Mouse (Mus musculus): ENCODE results near the gene Olfr1162.
"Not testable (repeated sequence)": the region's sequence is repeated elsewhere in the genome, so short reads cannot be mapped to it uniquely, and the experiment has no call there.

The Olfr1162 gene

DNA sequence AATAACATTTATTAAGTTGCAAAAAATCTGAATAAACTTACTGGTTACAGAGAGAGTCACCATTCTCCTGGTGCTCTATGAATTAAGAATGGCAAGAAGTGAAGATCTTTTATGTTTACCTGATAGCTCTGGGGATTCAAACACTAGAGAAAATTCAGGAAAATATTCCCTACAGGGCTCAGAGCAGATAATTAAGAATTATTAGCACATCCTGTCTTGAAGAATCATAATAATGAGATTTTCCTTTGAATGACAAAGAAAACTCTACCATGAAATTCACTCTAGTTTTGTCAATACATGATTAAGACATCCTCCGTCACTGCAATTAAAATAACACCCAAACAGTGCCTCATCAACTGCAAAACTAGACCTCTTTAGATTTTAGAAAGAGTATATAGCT lies at the start of gene Olfr1162:
Olfr1162 (minus strand) TSS at position 101 of the 400 bp plus-strand sequence.
- DNase-seq (ENCODE audit: extremely low spot score, low spot score), result no peak

DNA sequence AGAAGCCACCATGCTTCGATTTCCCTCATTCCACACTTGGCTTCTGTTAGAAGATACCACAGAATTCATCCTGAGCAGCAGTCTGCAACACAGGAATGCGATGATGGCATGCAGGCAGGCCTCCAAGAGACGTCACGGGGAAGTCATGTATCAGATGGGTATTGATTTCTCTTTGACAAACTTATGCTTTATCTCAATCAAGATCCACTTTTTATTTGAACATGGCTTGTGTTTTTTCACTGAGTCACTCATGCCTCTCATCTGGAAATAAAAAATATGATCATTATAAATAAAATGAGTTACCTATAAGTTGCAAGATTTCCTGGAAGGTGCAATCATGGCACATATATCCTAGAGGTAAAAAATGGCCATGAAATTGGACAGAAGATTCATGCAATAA lies 42.9 kb upstream of the Olfr1162 start, which contains the start of gene Olfr1164:
Olfr1164 (minus strand) TSS at position 101 of the 400 bp plus-strand sequence.
- no peak for DNase-seq (ENCODE audit: extremely low spot score, low spot score)

DNA sequence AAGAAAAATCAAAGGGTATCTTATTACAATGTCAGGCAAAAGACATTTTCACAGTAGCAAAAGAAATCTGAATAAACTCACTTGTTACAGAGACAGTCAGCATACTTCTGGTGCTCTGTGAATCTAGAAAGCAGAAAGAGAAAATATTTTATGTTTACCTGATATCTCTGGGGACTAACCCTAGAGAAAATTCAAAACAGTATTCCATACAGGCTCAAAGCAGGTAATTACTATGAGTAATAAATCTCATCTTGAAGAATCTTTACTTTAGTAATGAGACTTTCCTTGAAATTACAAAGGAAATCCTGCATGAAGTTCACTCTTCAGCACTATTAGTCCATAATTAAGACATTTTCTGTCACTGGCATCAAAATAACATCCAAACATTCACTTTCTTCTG lies 20.8 kb upstream of the Olfr1162 start, which contains the start of gene Olfr1163:
Olfr1163 (minus strand) TSS at position 101 of the 400 bp plus-strand sequence.
- DNase-seq (ENCODE audit: extremely low spot score, low spot score), result no peak

DNA sequence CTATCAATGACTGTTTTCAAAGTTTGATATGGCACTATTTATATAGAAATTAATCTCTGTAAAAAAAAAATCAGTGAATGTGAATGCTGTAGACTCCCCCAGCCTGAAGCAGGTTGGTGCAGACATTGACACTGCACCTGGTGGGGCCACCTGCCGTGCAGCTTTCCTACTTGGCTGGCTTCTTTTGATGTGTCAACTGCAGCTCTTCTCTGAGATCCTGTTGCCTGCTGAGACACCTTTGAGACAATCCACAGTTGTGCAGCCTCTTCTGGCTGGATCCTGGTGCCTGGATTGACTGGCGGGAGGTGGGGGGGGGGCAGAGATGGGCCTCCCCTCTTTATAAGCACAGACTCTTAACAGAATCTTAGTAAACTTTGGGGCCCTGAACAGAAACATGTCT lies 12.7 kb upstream of the Olfr1162 start:
- DNase-seq (ENCODE audit: extremely low spot score, low spot score), result no peak

DNA sequence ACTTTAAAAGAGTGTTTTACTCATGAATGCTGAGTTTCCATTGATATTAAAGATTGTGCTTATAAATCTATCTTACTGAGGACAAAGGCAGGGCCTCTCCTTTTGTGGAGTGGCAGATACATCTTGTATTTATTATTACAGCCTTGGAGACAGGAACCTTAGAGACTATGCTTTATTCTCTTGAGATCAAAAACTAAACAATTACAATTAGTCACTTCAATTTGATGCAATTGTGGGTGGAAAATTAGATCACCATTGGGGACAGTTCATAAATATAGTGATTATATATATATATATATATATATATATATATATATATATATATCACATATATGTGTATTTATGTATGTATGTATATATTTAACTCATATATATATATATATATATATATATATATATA lies 13.3 kb downstream of the Olfr1162 start, which contains the start of gene Olfr73:
Olfr73 (minus strand) TSS at position 101 of the 400 bp plus-strand sequence.
- DNase-seq (ENCODE audit: extremely low spot score, low spot score), result no peak

DNA sequence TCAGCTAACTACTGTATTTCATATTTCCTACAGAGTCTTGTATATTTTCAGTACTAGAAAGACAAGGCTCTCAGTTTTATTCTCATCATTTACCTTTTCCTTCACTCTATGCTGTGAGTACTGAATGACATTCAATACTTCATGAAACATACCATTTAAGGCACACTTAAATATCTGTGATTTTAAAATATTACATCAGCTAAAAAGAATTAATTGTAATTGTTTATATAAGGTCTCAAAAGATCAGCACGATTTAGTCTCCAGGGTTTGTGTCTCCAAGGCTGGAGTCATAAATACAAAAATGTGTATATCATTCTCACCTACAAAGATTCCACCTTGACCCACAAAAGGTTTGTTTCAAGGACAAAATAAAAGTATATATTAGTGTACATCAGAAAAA lies 28.5 kb downstream of the Olfr1162 start, which contains the start of gene Olfr1161:
Olfr1161 (plus strand) TSS at position 301 of the 400 bp plus-strand sequence.
- DNase-seq (ENCODE audit: extremely low spot score, low spot score), result not testable (repeated sequence)

DNA sequence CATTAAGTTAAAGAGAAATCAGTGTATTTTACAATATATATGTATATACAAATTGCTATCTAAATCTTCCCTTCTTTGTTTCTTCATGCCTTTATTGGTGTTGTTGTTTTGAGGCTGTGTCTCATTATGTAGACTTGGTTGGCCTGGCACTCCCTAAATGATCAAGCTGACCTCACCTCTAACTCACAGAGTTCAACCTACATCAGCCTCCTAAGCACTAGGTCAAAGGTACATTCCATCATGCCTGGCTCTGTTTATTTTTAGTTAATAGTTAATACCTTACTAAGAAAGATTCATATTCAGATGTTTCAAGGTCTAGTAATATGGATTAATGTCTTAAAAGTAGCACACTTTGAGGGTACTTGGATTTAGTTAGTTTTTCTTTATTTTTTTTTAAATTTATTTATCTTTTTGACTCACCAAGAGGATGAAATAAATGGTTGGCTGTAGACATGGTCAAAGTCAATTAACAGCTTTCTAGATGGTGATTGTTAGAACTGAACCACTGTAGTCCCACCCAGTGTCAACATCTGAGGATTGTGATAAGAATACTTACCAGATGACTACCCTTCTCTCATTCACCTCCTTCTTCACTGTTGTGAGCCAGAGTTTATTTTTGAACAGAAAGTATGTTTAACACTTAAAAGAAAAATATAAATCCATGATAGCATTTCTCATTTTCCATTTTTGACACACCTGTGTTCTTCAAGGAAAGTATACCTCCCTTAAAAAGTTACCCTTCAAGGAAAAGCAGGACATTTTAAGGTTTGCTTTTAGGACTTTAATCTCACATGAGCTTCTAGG lies 43.2 kb downstream of the Olfr1162 start, which contains the start of gene Olfr1160:
Olfr1160 (minus strand) TSS at position 754 of the 804 bp plus-strand sequence.
- DNase-seq (ENCODE audit: extremely low spot score, low spot score), result no peak

All from neural tube, embryonic 10.5 days (tissue).